Mouse (Mus musculus) cerebellum, adult 11 months (tissue): ENCODE measurements at regions not wholly inside any gene's neighbourhood (a gene's known extent, or its start where the extent isn't known, plus 50 kb on each side); places are given as distances from the start of the nearest gene placed in this dataset.

Experiments used
- DNase-seq: peaks from one replicate; pipeline ENCODE4 v3.0.0; 2022

DNA sequence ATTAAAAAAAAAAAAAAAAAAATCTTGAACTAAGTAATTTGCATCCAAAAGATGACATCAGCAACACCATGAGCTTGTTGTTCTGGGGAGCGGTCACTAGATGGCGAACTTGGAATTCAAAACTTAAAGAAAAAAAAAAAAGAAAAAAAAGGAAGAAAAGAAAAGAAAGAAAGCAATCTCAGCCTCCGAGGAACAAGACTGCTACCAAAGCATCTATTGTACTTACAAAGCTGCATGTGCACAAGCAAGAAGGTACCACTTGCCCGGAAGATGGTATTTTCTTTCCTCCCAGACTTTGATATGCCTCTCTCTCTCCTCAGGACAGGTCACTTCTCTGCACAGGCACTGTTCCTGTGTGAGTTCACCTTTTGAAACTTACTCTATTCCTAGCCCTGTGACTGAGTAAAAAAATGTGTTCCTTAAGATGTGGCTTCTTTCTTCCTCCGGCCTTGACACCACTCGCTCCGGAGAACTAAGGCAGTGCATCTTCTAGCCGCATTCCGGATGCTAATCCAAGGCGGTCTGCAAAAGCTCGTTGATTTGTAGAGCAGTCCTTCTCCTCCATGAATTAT is 114.2 kb upstream of the Veph1 start:
- DNase-seq: no peak

DNA sequence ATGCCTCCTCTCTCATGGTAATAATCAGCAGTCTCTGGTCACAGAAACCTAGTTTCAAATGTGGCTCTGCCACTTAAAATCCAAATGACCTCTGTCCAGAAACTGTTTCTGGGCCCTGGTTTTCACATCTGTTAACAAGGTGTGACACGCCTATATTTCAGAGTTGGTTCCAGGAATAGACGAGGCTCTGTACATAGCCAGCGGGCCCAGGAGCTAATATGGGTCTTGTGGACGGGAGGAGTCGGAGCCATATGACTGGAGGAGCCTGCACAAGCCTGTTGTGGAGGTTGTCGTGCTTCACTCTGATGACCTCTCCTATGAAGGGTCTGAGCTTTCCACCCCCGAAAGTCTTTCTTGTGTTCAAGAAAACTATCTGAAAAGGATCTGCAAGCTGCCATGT is 112.2 kb upstream of the Veph1 start:
- no peak for DNase-seq

DNA sequence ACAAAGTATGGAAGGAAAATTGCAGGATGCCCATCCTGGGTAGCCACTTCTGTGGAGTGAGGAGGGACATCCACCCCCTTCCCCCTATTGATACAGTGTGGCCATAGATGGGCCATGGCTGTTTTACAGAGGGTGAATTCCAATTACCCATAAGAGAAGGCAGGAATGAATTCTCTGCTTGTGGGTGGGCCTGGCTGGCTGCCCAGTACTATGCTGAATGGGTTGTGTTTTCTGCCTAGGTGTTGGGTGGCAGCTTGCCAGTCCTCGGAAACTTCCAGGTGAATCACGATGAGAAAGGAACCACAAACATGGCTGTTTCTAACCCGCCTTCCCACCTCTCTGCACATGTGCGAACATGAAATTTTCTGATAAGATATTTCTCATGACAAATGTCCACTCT is 109.0 kb upstream of the Veph1 start:
- DNase-seq: no peak

GRCm38 (mm10) chr3:66403707-66404106 is 107.1 kb upstream of the Veph1 start:
- no peak for DNase-seq

DNA sequence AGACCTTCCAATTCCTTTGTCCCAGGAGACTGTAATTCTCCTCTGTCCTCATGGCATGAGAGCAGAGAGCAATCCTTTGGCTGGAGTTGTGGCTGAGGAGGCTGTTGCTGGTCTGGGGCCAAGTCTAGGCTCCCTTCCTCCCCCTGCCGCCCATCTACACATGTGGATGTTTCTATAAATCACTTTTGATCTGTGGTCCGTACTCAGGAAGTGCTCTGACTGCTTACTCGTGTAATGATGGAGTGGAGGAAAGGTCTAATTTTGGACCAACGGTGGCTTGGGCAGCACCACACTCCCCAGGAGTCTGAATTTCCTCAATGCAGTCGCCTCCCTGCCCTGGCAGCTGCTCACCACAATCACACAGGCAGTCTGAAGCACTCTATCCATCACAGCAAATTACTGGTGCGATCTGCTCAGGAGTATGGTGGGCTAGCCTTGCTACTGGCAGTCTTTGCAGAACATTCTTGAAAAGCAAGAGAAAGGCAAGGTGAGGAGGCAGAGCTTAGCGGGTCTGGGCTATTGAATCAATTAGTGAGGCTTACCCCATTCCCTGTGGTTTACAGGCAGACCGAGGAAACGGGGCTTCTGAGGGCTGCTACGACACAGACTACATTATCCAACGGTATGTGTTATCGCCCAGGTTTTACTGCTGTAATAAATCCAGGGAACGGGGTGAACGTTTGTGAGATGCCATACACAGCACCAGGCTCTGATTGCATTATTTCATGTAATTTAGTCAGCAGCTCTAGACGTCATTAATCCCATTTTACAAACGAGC is 104.3 kb upstream of the Veph1 start:
- DNase-seq: no peak

DNA sequence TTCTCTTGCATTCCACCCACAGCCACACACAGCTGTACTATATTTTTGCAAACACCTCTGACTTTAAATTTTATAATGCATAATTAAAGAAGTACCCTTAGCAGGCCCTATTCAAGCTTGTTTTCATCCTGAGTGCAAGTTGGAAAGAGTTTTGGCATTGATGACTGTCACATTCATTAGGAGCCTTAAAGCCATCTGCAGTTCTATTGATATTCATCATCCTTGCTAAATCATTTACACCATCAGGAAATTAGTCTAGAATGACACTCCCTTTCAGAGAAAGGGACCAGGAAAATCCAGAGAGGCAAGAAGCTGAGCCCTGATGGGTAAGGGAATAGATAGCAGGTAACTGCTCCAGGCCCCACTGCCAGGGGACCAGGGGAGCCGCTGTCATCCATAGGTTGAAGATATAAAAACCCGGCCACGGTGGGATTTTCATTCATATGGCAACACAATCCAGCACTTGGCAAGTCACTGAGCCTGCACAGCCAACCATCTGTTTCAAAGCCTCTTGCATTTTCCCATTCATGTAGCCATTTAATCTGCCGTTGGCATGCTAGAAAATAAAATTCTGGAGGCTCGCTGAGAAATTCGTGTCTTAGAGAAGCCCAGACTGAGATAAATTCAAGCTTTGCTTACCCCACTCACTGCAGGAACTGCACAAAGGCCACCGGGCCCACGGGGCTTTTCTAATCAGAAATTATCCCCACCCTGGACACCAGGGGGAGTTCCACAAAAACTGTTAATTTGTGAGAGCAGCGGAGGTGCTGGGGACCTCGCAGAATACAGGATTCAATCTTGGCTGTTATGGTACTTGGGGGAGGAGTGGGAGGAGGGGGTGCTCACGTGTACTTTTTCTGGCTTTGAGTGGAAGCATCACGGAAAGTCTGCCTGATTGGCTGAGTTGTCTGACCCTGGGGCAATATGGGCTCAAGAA is 101.8 kb upstream of the Veph1 start:
- DNase-seq: no peak

GRCm38 (mm10) chr3:66375088-66375910 is 78.7 kb upstream of the Veph1 start:
- DNase-seq: no peak

DNA sequence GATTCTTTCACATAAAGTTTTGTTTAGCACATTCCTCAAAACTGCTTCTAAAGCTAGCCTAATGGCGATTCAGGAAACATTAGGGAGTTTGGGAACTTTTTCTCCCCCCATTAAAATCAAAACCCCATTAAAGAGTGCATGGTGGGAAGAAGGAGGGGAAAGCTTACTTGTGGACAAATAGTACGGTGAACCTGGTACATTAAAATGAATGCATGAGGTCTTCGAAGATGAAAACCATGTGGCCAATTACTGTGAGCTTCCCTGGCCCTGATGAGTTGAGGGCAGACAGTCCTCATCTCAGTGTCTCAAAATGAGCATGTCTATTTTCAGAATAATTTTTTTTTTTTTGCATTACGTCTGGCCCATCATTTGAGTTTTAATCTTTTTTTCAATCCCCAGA is 78.0 kb upstream of the Veph1 start:
- DNase-seq: no peak

DNA sequence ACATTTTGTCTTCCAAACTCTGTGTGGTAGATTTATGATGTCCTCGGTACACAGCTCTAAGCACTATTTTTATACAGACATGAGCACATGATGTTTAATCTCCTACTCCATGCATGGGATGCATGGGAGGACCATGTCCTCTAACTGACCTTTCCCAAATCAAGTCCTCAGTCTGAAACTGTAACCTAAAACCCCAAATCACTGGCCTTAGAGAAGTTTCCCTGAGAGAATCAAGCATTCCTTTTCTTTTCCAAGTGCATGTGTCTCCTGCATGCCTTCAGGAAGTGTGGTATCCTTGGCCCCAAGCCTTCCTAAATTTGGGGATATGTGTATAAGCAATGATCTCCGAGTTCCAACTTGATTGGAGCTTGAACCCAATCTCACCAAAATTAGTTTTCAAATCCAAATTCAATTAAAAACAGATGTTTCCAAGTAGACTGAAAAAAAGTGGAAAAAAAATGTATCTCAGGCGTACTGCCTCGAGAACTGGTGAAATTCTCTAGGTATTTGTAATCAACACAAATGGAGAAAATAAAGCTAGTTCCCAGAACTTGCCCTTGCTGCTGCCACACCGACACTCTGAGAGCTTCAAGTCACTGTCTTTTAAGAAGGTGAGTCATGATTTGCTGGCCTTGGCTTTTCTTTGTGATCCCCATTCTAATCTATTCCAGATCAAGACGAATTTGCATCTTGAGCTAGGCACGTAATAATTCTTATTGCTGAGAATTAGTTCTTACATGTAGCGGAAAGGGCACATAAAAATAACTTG is 77.4 kb upstream of the Veph1 start:
- no peak for DNase-seq
